Mouse (Mus musculus): ENCODE results near the gene Nr4a1. TPM values are rescaled to one million over a fixed set of nuclear protein-coding genes. Genes with fewer than 3 reads are reported as not detected.

Nr4a1 gene
- polyA plus RNA-seq, 1 experiment from 2014 or later = 8.8 TPM

- H3K27ac ChIP-seq (ENCODE audit: low read depth) = peak overlapping the region; percentile 93
- H3K4me2 ChIP-seq = peak overlapping the region; percentile 61
- peak; percentile 86 for DNase-seq
- H3K4me1 ChIP-seq (ENCODE audit: insufficient read depth) = peaks cover 9% of the 10 kb centered on the region
- no peaks in the 10 kb centered on the region for H3K9me3 ChIP-seq (ENCODE audit: low read depth, low read length)
- no peaks in the 10 kb centered on the region for H3K27me3 ChIP-seq (ENCODE audit: insufficient read depth, low read length)
- no peak for TF ChIP-seq CTCF (IDR thresholded peaks at IDR 0.05; ENCODE audit: low read depth)
- H3K4me3 ChIP-seq (ENCODE audit: low read depth, low read length) = peak overlapping the region; percentile 40
- ATAC-seq (ENCODE audit: insufficient read depth) = peak; percentile 59
- no peak overlapping the region for H3K9ac ChIP-seq
- WGBS = 47% methylated on average over 7 of the region's 7 CpGs
- H3K36me3 ChIP-seq (ENCODE audit: insufficient read depth) = peaks cover 29% of the 10 kb centered on the region
Measured at GRCm38 (mm10) chr15:101295106-101295505, 41.0 kb downstream of the Nr4a1 start.

- peak overlapping the region; percentile 26; the same call in 1 of the 2 replicates for H3K9ac ChIP-seq
- H3K27me3 ChIP-seq (ENCODE audit: insufficient read depth, low read length) = no peaks in the 10 kb centered on the region
- H3K27ac ChIP-seq (ENCODE audit: low read depth) = peak overlapping the region; percentile 93
- H3K4me1 ChIP-seq (ENCODE audit: insufficient read depth) = peaks cover 9% of the 10 kb centered on the region
- peak; percentile 11; the same call in 1 of the 2 replicates for ATAC-seq (ENCODE audit: insufficient read depth)
- TF ChIP-seq CTCF (IDR thresholded peaks at IDR 0.05; ENCODE audit: low read depth) = no peak
- H3K4me2 ChIP-seq = peak overlapping the region; percentile 61
- no peak for DNase-seq
- H3K36me3 ChIP-seq (ENCODE audit: insufficient read depth) = peaks cover 24% of the 10 kb centered on the region
- peak overlapping the region; percentile 40; the same call in 1 of the 2 replicates for H3K4me3 ChIP-seq (ENCODE audit: low read depth, low read length)
- WGBS = 57% methylated on average over 10 of the region's 10 CpGs
- H3K9me3 ChIP-seq (ENCODE audit: low read depth, low read length) = no peaks in the 10 kb centered on the region
Measured at GRCm38 (mm10) chr15:101295616-101296015, 41.5 kb downstream of the Nr4a1 start.

- H3K27ac ChIP-seq (ENCODE audit: low read depth) = peak overlapping the region; percentile 93
- no peak for TF ChIP-seq CTCF (IDR thresholded peaks at IDR 0.05; ENCODE audit: low read depth)
- H3K4me3 ChIP-seq (ENCODE audit: low read depth, low read length) = peak overlapping the region; percentile 40; the same call in 1 of the 2 replicates
- DNase-seq (peak; percentile 74), ATAC-seq (ENCODE audit: insufficient read depth) (no peak)
- peaks cover 9% of the 10 kb centered on the region for H3K4me1 ChIP-seq (ENCODE audit: insufficient read depth)
- no peaks in the 10 kb centered on the region for H3K9me3 ChIP-seq (ENCODE audit: low read depth, low read length)
- 0 out of 2 replicates have a peak overlapping the region, but pooled peaks have one; percentile 26 for H3K9ac ChIP-seq
- H3K27me3 ChIP-seq (ENCODE audit: insufficient read depth, low read length) = no peaks in the 10 kb centered on the region
- H3K36me3 ChIP-seq (ENCODE audit: insufficient read depth) = peaks cover 20% of the 10 kb centered on the region; the same call in 1 of the 2 replicates
- WGBS = 57% methylated on average over 11 of the region's 11 CpGs
- peak overlapping the region; percentile 61 for H3K4me2 ChIP-seq
Measured at GRCm38 (mm10) chr15:101296091-101296490, 42.0 kb downstream of the Nr4a1 start.

DNA sequence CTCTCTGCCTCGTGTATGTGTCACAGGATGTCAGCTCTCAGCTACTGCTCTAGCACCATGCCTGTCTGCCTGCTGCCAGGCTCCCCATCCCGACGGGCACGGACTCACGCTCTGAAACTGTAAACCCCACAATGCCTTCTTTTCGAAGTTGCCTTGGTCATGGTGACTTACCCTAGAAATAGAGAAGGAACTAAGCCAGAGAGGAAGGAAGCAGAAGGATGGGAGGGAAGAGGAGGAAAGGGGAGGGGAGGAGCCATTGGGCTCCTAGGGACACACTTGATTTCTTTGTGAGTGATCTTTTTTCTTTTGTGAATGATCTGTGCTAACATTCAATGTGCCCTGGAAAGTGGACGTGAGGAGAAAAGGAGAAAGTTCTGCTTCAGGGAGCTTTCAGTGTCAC lies 43.9 kb downstream of the Nr4a1 start:
- ATAC-seq (ENCODE audit: insufficient read depth) (no peak), DNase-seq (no peak)
- H3K27me3 ChIP-seq (ENCODE audit: insufficient read depth, low read length) = no peaks in the 10 kb centered on the region
- WGBS = 43% methylated on average over 7 of the region's 7 CpGs
- 0 out of 2 replicates have a peak, but pooled peaks cover 11% of the 10 kb centered on the region for H3K36me3 ChIP-seq (ENCODE audit: insufficient read depth)
- 0 out of 2 replicates have a peak overlapping the region, but pooled peaks have one; percentile 15 for H3K4me2 ChIP-seq
- no peak overlapping the region for H3K9ac ChIP-seq
- no peak overlapping the region for H3K4me3 ChIP-seq (ENCODE audit: low read depth, low read length)
- no peak for TF ChIP-seq CTCF (IDR thresholded peaks at IDR 0.05; ENCODE audit: low read depth)
- no peaks in the 10 kb centered on the region for H3K9me3 ChIP-seq (ENCODE audit: low read depth, low read length)
- 0 out of 2 replicates have a peak overlapping the region, but pooled peaks have one; percentile 10 for H3K27ac ChIP-seq (ENCODE audit: low read depth)
- H3K4me1 ChIP-seq (ENCODE audit: insufficient read depth) = peaks cover 9% of the 10 kb centered on the region

DNA sequence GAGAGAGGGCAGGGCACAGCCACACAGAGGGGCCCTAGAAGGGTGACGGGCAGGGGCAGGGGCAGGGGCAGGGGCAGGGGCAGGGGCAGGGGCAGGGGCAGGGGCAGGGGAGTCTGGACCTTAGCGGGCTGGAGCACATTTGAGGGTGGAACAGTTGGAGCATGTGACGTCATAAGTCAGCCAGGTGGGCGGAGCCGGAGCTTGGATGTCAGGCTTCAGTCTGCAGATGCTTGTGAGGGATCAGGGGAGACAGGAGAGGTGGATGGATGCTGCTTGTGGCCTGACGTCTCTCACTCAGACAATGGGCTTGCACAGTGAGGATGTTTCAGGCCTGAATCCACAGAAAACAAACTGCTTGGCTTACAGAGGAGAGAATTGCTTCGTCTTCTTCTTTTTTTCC lies 44.5 kb downstream of the Nr4a1 start:
- DNase-seq (peak; percentile 62), ATAC-seq (ENCODE audit: insufficient read depth) (no peak)
- no peak overlapping the region for H3K4me3 ChIP-seq (ENCODE audit: low read depth, low read length)
- no peaks in the 10 kb centered on the region for H3K9me3 ChIP-seq (ENCODE audit: low read depth, low read length)
- TF ChIP-seq CTCF (IDR thresholded peaks at IDR 0.05; ENCODE audit: low read depth) = no peak
- H3K9ac ChIP-seq = peak overlapping the region; percentile 26; the same call in 1 of the 2 replicates
- H3K27ac ChIP-seq (ENCODE audit: low read depth) = 0 out of 2 replicates have a peak overlapping the region, but pooled peaks have one; percentile 10
- 0 out of 2 replicates have a peak, but pooled peaks cover 11% of the 10 kb centered on the region for H3K36me3 ChIP-seq (ENCODE audit: insufficient read depth)
- H3K4me2 ChIP-seq = 0 out of 2 replicates have a peak overlapping the region, but pooled peaks have one; percentile 15
- WGBS = 18% methylated on average over 7 of the region's 7 CpGs
- H3K27me3 ChIP-seq (ENCODE audit: insufficient read depth, low read length) = no peaks in the 10 kb centered on the region
- peaks cover 9% of the 10 kb centered on the region for H3K4me1 ChIP-seq (ENCODE audit: insufficient read depth)

GRCm38 (mm10) chr15:101299480-101299960 lies 45.5 kb downstream of the Nr4a1 start:
- Histone ChIP-seq H3K27ac (ENCODE audit: low read depth) (no peak overlapping the region), H3K9ac (no peak overlapping the region), H3K4me3 (ENCODE audit: low read depth, low read length) (no peak overlapping the region), H3K27me3 (ENCODE audit: insufficient read depth, low read length) (no peaks in the 10 kb centered on the region), H3K4me1 (ENCODE audit: insufficient read depth) (peaks cover 9% of the 10 kb centered on the region), H3K36me3 (ENCODE audit: insufficient read depth) (0 out of 2 replicates have a peak, but pooled peaks cover 11% of the 10 kb centered on the region), H3K9me3 (ENCODE audit: low read depth, low read length) (no peaks in the 10 kb centered on the region), H3K4me2 (no peak overlapping the region)
- WGBS = 64% methylated on average over 14 of the region's 14 CpGs
- no peak for DNase-seq
- no peak for ATAC-seq (ENCODE audit: insufficient read depth)
- TF ChIP-seq CTCF (IDR thresholded peaks at IDR 0.05; ENCODE audit: low read depth) = no peak

GRCm38 (mm10) chr15:101300128-101300527 lies 46.1 kb downstream of the Nr4a1 start:
- Histone ChIP-seq H3K4me2 (no peak overlapping the region), H3K9ac (no peak overlapping the region), H3K4me1 (ENCODE audit: insufficient read depth) (peaks cover 9% of the 10 kb centered on the region; the same call in 1 of the 2 replicates), H3K4me3 (ENCODE audit: low read depth, low read length) (no peak overlapping the region), H3K27me3 (ENCODE audit: insufficient read depth, low read length) (no peaks in the 10 kb centered on the region), H3K36me3 (ENCODE audit: insufficient read depth) (0 out of 2 replicates have a peak, but pooled peaks cover 11% of the 10 kb centered on the region), H3K27ac (ENCODE audit: low read depth) (no peak overlapping the region), H3K9me3 (ENCODE audit: low read depth, low read length) (no peaks in the 10 kb centered on the region)
- ATAC-seq (ENCODE audit: insufficient read depth) (no peak), DNase-seq (no peak)
- 53% methylated on average over 6 of the region's 6 CpGs for WGBS
- TF ChIP-seq CTCF (IDR thresholded peaks at IDR 0.05; ENCODE audit: low read depth) = no peak
